Mouse (Mus musculus) G1E (cell line): Measurements from ENCODE around the gene Ccr2. TPM values are rescaled to one million over a fixed set of nuclear protein-coding genes. Genes with fewer than 3 reads are reported as not detected.
"Not testable (repeated sequence)": the region's sequence is repeated elsewhere in the genome, so short reads cannot be mapped to it uniquely, and the experiment has no call there.

Source experiments
- ATAC-seq: 2 replicates; pipeline ENCODE4 v1.8.0; 2016; ENCODE audit warnings: mild to moderate bottlenecking; ENCODE audit not compliant: insufficient number of reproducible peaks, poor library complexity, low FRiP score, severe bottlenecking; ENCODE audit errors: extremely low read depth
- DNase-seq: peaks from one replicate; pipeline ENCODE4 v3.0.0; 2012; ENCODE audit warnings: low spot score
- H3K27me3 ChIP-seq: 2 replicates; pipeline ENCODE4 v1.6.1; 2012; ENCODE audit warnings: mild to moderate bottlenecking, low read length, inconsistent platforms; ENCODE audit not compliant: insufficient read depth
- H3K36me3 ChIP-seq: replicated peaks from 2 replicates; pipeline ENCODE3; 2012; ENCODE audit warnings: mild to moderate bottlenecking, inconsistent platforms
- H3K4me1 ChIP-seq: 2 replicates; pipeline ENCODE4 v1.6.1; 2012; ENCODE audit warnings: low read depth, low read length, inconsistent platforms, mixed read lengths; ENCODE audit not compliant: insufficient read depth
- H3K4me3 ChIP-seq: 2 replicates; pipeline ENCODE4 v1.5.1; 2012; ENCODE audit warnings: low read depth, mild to moderate bottlenecking, inconsistent platforms, low read length, moderate library complexity, mixed read lengths
- H3K9me3 ChIP-seq: replicated peaks from 2 replicates; pipeline ENCODE4 v1.6.1; 2012; ENCODE audit warnings: inconsistent platforms
- CTCF ChIP-seq: IDR thresholded peaks from 2 replicates; pipeline ENCODE4 v1.5.1; 2012; ENCODE audit warnings: low read depth, low read length, inconsistent platforms, mixed read lengths
- GATA1 ChIP-seq: IDR thresholded peaks from 2 replicates; pipeline ENCODE4 v1.6.1; 2012; ENCODE audit warnings: borderline replicate concordance, low read length, inconsistent platforms, mixed read lengths
- GATA2 ChIP-seq: IDR thresholded peaks from 2 replicates; pipeline ENCODE4 v1.6.1; 2012; ENCODE audit warnings: low read depth, low read length, inconsistent platforms, borderline replicate concordance
- POLR2AphosphoS5 ChIP-seq: IDR thresholded peaks from 2 replicates; pipeline ENCODE4 v1.6.1; 2012; ENCODE audit warnings: low read depth, low read length, inconsistent platforms; ENCODE audit not compliant: insufficient replicate concordance
- TAL1 ChIP-seq: conservative IDR thresholded peaks from 2 replicates; pipeline ENCODE4 v1.6.1; 2012; ENCODE audit warnings: low read depth, low read length, inconsistent platforms, mixed read lengths
- polyA plus RNA-seq: library from polyadenylated mRNA; stranded (reverse); fragments of >175 nt; gene quantifications from 2 replicates; pipeline ENCODE4 v1.2.3, GENCODE M21; 2012
- total RNA-seq, 2 experiments: library from RNA; stranded (forward) in 1 of 2; stranded (reverse) in 1 of 2; fragments of 200-1000 nt in 1 of 2; fragments of >200 nt in 1 of 2; fragmentation: Nextera tagmentation in 1 of 2; gene quantifications; 2 replicates each; pipeline ENCODE4 v1.2.3; 2014 to 2017

Ccr2 gene
- total and polyA plus RNA-seq, 3 experiments, result 0.93 TPM; not detected in 2

GRCm38 (mm10) chr9:124127412-124127811, 25.7 kb downstream of the Ccr2 start:
- Histone ChIP-seq H3K9me3 (no peaks in the 10 kb centered on the region), H3K27me3 (no peaks in the 10 kb centered on the region), H3K36me3 (no peaks in the 10 kb centered on the region), H3K4me3 (no peak overlapping the region), H3K4me1 (peaks cover 14% of the 10 kb centered on the region)
- DNase-seq (no peak), ATAC-seq (no peak)
- TF ChIP-seq POLR2AphosphoS5 (no peak), GATA2 (no peak), GATA1 (no peak), CTCF (no peak), TAL1 (no peak)

- Histone ChIP-seq H3K9me3 (no peaks in the 10 kb centered on the region), H3K4me3 (no peak overlapping the region), H3K27me3 (no peaks in the 10 kb centered on the region), H3K4me1 (peaks cover 14% of the 10 kb centered on the region), H3K36me3 (no peaks in the 10 kb centered on the region)
- TF ChIP-seq TAL1 (no peak), GATA2 (no peak), POLR2AphosphoS5 (no peak), GATA1 (no peak), CTCF (no peak; the same call in 1 of the 2 replicates)
- DNase-seq (no peak), ATAC-seq (no peak)
These were observed 26.6 kb downstream of the Ccr2 start for GRCm38 (mm10) chr9:124128379-124128778.

- not testable (repeated sequence) for H3K36me3 ChIP-seq, ATAC-seq, DNase-seq
These were observed 31.1 kb downstream of the Ccr2 start for GRCm38 (mm10) chr9:124132899-124133298.

GRCm38 (mm10) chr9:124134919-124135318, 33.2 kb downstream of the Ccr2 start:
- not testable (repeated sequence) for H3K27me3 ChIP-seq, H3K9me3 ChIP-seq, H3K4me3 ChIP-seq, H3K36me3 ChIP-seq, H3K4me1 ChIP-seq, ATAC-seq, DNase-seq

More at GRCm38 (mm10) chr9:124132899-124133298, 31.1 kb downstream of the Ccr2 start:
- H3K4me1 ChIP-seq, H3K27me3 ChIP-seq, H3K4me3 ChIP-seq, H3K9me3 ChIP-seq: not testable (repeated sequence)

- Histone ChIP-seq H3K9me3 (no peaks in the 10 kb centered on the region), H3K4me1 (no peaks in the 10 kb centered on the region), H3K27me3 (no peaks in the 10 kb centered on the region), H3K4me3 (no peak overlapping the region), H3K36me3 (no peaks in the 10 kb centered on the region)
- TF ChIP-seq CTCF (no peak), GATA2 (no peak), GATA1 (no peak), TAL1 (no peak), POLR2AphosphoS5 (no peak)
- ATAC-seq (no peak), DNase-seq (no peak)
These were observed 35.9 kb downstream of the Ccr2 start for GRCm38 (mm10) chr9:124137619-124138018.

GRCm38 (mm10) chr9:124138055-124138775, 36.5 kb downstream of the Ccr2 start:
- TF ChIP-seq GATA1, result no peak
- no peak for TF ChIP-seq TAL1
- TF ChIP-seq POLR2AphosphoS5, result no peak
- TF ChIP-seq CTCF, result no peak
- no peaks in the 10 kb centered on the region for H3K27me3 ChIP-seq
- DNase-seq, result no peak
- H3K4me1 ChIP-seq, result no peaks in the 10 kb centered on the region; the same call in 1 of the 2 replicates
- H3K36me3 ChIP-seq, result no peaks in the 10 kb centered on the region
- no peak for ATAC-seq
- no peak overlapping the region for H3K4me3 ChIP-seq
- H3K9me3 ChIP-seq, result no peaks in the 10 kb centered on the region

GRCm38 (mm10) chr9:124143678-124144077, 41.9 kb downstream of the Ccr2 start:
- DNase-seq (no peak), ATAC-seq (no peak)
- TF ChIP-seq TAL1 (no peak), GATA2 (no peak), CTCF (no peak), GATA1 (no peak), POLR2AphosphoS5 (no peak)
- Histone ChIP-seq H3K36me3 (no peaks in the 10 kb centered on the region), H3K4me3 (no peak overlapping the region), H3K27me3 (no peaks in the 10 kb centered on the region), H3K4me1 (no peaks in the 10 kb centered on the region; the same call in 1 of the 2 replicates), H3K9me3 (no peaks in the 10 kb centered on the region)
